Mouse (Mus musculus) neural tube, embryonic 14.5 days (tissue): Measurements from ENCODE around the gene Pitpnm2. TPM values are rescaled to one million over a fixed set of nuclear protein-coding genes. Genes with fewer than 3 reads are reported as not detected.
A peak's percentile ranks its signal among the peaks of the same experiment; 100 is the strongest.
"Not testable (repeated sequence)": the region's sequence is repeated elsewhere in the genome, so short reads cannot be mapped to it uniquely, and the experiment has no call there.

Experiments used
- ATAC-seq: fragments of 200-750 bp; cut with Nextera tagmentation; 2 replicates; pipeline ENCODE4 v1.8.0; 2017; ENCODE audit warnings: low read depth, mild to moderate bottlenecking, moderate TSS enrichment, moderate library complexity
- H3K27ac ChIP-seq: fragments of 300-500 bp; sonication (generic); 2 replicates; pipeline ENCODE4 v1.5.1; 2014; ENCODE audit warnings: low read depth, mild to moderate bottlenecking, control low read depth, low read length, moderate library complexity, mixed read lengths
- H3K27me3 ChIP-seq: fragments of 300-500 bp; sonication (generic); 2 replicates; pipeline ENCODE4 v1.6.1; 2014; ENCODE audit warnings: low read length; ENCODE audit not compliant: control insufficient read depth, insufficient read depth
- H3K36me3 ChIP-seq: fragments of 300-500 bp; sonication (generic); 2 replicates; pipeline ENCODE4 v1.6.1; 2014; ENCODE audit warnings: low read length, mixed read lengths; ENCODE audit not compliant: control insufficient read depth, insufficient read depth
- H3K4me1 ChIP-seq: fragments of 300-500 bp; sonication (generic); 2 replicates; pipeline ENCODE4 v1.6.1; 2014; ENCODE audit warnings: low read length; ENCODE audit not compliant: control insufficient read depth, insufficient read depth
- H3K4me2 ChIP-seq: fragments of 300-500 bp; sonication (generic); 2 replicates; pipeline ENCODE4 v1.6.1; 2014; ENCODE audit warnings: mild to moderate bottlenecking, low read depth, low read length, control low read depth
- H3K4me3 ChIP-seq: fragments of 300-500 bp; sonication (generic); 2 replicates; pipeline ENCODE4 v1.5.1; 2014; ENCODE audit warnings: low read depth, low read length, control low read depth, mixed read lengths
- H3K9ac ChIP-seq: fragments of 300-500 bp; sonication (generic); replicated peaks from 2 replicates; pipeline ENCODE4 v1.6.1; 2014; ENCODE audit warnings: low read depth, mild to moderate bottlenecking, control low read depth, low read length, mixed read lengths
- H3K9me3 ChIP-seq: fragments of 300-500 bp; sonication (generic); 2 replicates; pipeline ENCODE4 v1.6.1; 2016; ENCODE audit warnings: low read length; ENCODE audit not compliant: control insufficient read depth
- WGBS: fragments of 180-500 bp; shearing (Covaris S2); extraction: QIAGEN DNeasy Blood & Tissue Kit; methylation state at CpG from one replicate; pipeline ENCODE4 v1.1.7; 2014; 5-methylcytosine and 5-hydroxymethylcytosine counted together
- polyA plus RNA-seq: library from polyadenylated mRNA; unstranded; fragments of >200 nt; fragmentation: Nextera tagmentation; extraction: Ambion mirVana; gene quantifications from 2 replicates; pipeline ENCODE4 v1.2.1, GENCODE M21; 2014

Pitpnm2 gene
- polyA plus RNA-seq, result 14.3 and 15.2 TPM in 2 replicates

- Histone ChIP-seq H3K9me3 (no peaks in the 10 kb centered on the region), H3K4me3 (peak within 1 kb of the TSS; percentile 61), H3K27me3 (no peaks in the 10 kb centered on the region), H3K27ac (peak within 1 kb of the TSS; percentile 69), H3K9ac (peak within 1 kb of the TSS; percentile 80), H3K36me3 (no peaks in the 10 kb centered on the region; the same call in 1 of the 2 replicates), H3K4me1 (peaks cover 11% of the 10 kb centered on the region), H3K4me2 (peak within 1 kb of the TSS; percentile 89)
- ATAC-seq, result peak; percentile 89
- WGBS, result under 1% methylated on average over 52 of the region's 90 CpGs
These were observed at the start of gene Pitpnm2 for GRCm38 (mm10) chr5:124249614-124250591. Pitpnm2 (minus strand) TSS chr5:124249760.

- not testable (repeated sequence) for H3K4me1 ChIP-seq, H3K9ac ChIP-seq, H3K27me3 ChIP-seq, H3K9me3 ChIP-seq, ATAC-seq, H3K4me3 ChIP-seq, H3K27ac ChIP-seq, H3K4me2 ChIP-seq
- peaks cover 31% of the 10 kb centered on the region for H3K36me3 ChIP-seq
- 67% methylated on average over 3 of the region's 4 CpGs for WGBS
These were observed 49.7 kb upstream of the Pitpnm2 start for GRCm38 (mm10) chr5:124299307-124299706.

- peaks cover 37% of the 10 kb centered on the region for H3K36me3 ChIP-seq
- no peaks in the 10 kb centered on the region for H3K27me3 ChIP-seq
- WGBS, result 98% methylated on average over 4 of the region's 4 CpGs
These were observed 46.9 kb upstream of the Pitpnm2 start for GRCm38 (mm10) chr5:124296475-124296874.

GRCm38 (mm10) chr5:124293967-124294366 lies 44.4 kb upstream of the Pitpnm2 start:
- Histone ChIP-seq H3K4me1 (no peaks in the 10 kb centered on the region), H3K9me3 (no peaks in the 10 kb centered on the region), H3K27ac (no peak overlapping the region), H3K36me3 (peaks cover 52% of the 10 kb centered on the region), H3K27me3 (no peaks in the 10 kb centered on the region), H3K9ac (no peak overlapping the region), H3K4me2 (no peak overlapping the region), H3K4me3 (no peak overlapping the region)
- no peak for ATAC-seq
- 93% methylated on average over 5 of the region's 5 CpGs for WGBS

More at GRCm38 (mm10) chr5:124296475-124296874, 46.9 kb upstream of the Pitpnm2 start:
- no peaks in the 10 kb centered on the region for H3K9me3 ChIP-seq
- H3K4me3 ChIP-seq, result no peak overlapping the region
- ATAC-seq, result no peak
- H3K27ac ChIP-seq, result no peak overlapping the region
- H3K4me2 ChIP-seq, result no peak overlapping the region
- H3K4me1 ChIP-seq, result no peaks in the 10 kb centered on the region
- no peak overlapping the region for H3K9ac ChIP-seq

- no peak overlapping the region for H3K9ac ChIP-seq
- no peaks in the 10 kb centered on the region for H3K27me3 ChIP-seq
- H3K4me3 ChIP-seq, result no peak overlapping the region
- no peak overlapping the region for H3K4me2 ChIP-seq
- peaks cover 51% of the 10 kb centered on the region for H3K36me3 ChIP-seq
- H3K9me3 ChIP-seq, result no peaks in the 10 kb centered on the region
- H3K4me1 ChIP-seq, result no peaks in the 10 kb centered on the region
- no peak for ATAC-seq
- 94% methylated on average over 4 of the region's 4 CpGs for WGBS
- H3K27ac ChIP-seq, result no peak overlapping the region
These were observed 40.7 kb upstream of the Pitpnm2 start for GRCm38 (mm10) chr5:124290216-124290615.

GRCm38 (mm10) chr5:124287616-124288247 lies 38.2 kb upstream of the Pitpnm2 start:
- no peak overlapping the region for H3K4me2 ChIP-seq
- WGBS, result 98% methylated on average over 6 of the region's 6 CpGs
- no peak overlapping the region for H3K4me3 ChIP-seq
- H3K36me3 ChIP-seq, result peaks cover 60% of the 10 kb centered on the region
- no peaks in the 10 kb centered on the region for H3K4me1 ChIP-seq
- H3K27ac ChIP-seq, result no peak overlapping the region
- no peaks in the 10 kb centered on the region for H3K9me3 ChIP-seq
- no peaks in the 10 kb centered on the region for H3K27me3 ChIP-seq
- ATAC-seq, result no peak
- H3K9ac ChIP-seq, result no peak overlapping the region

GRCm38 (mm10) chr5:124284330-124284729 lies 34.8 kb upstream of the Pitpnm2 start:
- 75% methylated on average over 3 of the region's 3 CpGs for WGBS
- H3K36me3 ChIP-seq, result peaks cover 43% of the 10 kb centered on the region

GRCm38 (mm10) chr5:124282854-124283253 lies 33.3 kb upstream of the Pitpnm2 start:
- ATAC-seq, result no peak
- H3K4me2 ChIP-seq, result no peak overlapping the region
- no peak overlapping the region for H3K27ac ChIP-seq
- no peaks in the 10 kb centered on the region for H3K9me3 ChIP-seq
- H3K4me3 ChIP-seq, result no peak overlapping the region
- H3K4me1 ChIP-seq, result no peaks in the 10 kb centered on the region
- no peaks in the 10 kb centered on the region for H3K27me3 ChIP-seq
- WGBS, result 94% methylated on average over 2 of the region's 2 CpGs
- peaks cover 43% of the 10 kb centered on the region for H3K36me3 ChIP-seq
- H3K9ac ChIP-seq, result no peak overlapping the region

More at GRCm38 (mm10) chr5:124284330-124284729, 34.8 kb upstream of the Pitpnm2 start:
- Histone ChIP-seq H3K4me1 (no peaks in the 10 kb centered on the region), H3K4me2 (no peak overlapping the region), H3K9me3 (no peaks in the 10 kb centered on the region), H3K4me3 (no peak overlapping the region), H3K27me3 (no peaks in the 10 kb centered on the region), H3K27ac (no peak overlapping the region), H3K9ac (no peak overlapping the region)
- ATAC-seq, result no peak

GRCm38 (mm10) chr5:124270226-124270625 lies 20.7 kb upstream of the Pitpnm2 start:
- 74% methylated on average over 5 of the region's 5 CpGs for WGBS
- no peaks in the 10 kb centered on the region for H3K27me3 ChIP-seq
- peaks cover 2% of the 10 kb centered on the region for H3K36me3 ChIP-seq
- no peak for ATAC-seq
- H3K4me2 ChIP-seq, result no peak overlapping the region
- no peak overlapping the region for H3K4me3 ChIP-seq
- no peaks in the 10 kb centered on the region for H3K9me3 ChIP-seq
- no peak overlapping the region for H3K9ac ChIP-seq
- no peak overlapping the region for H3K27ac ChIP-seq
- H3K4me1 ChIP-seq, result 0 out of 2 replicates have a peak, but pooled peaks cover 2% of the 10 kb centered on the region
